Mouse (Mus musculus) heart, postnatal 36 days (tissue): ENCODE measurements around the gene Ykt6. TPM values are rescaled to one million over a fixed set of nuclear protein-coding genes. Genes with fewer than 3 reads are reported as not detected.
"Not testable (repeated sequence)": the region's sequence is repeated elsewhere in the genome, so short reads cannot be mapped to it uniquely, and the experiment has no call there.

ENCODE experiments used
- DNase-seq, 2 experiments: peaks; one replicate each; pipeline ENCODE4 v3.0.0; 2021 to 2022
- intact Hi-C: fragments of 180-260 bp; cut with DNase I; formaldehyde crosslinking; loops from one replicate; pipeline ENCODE4 v1.15.1; 2025
- total RNA-seq, 2 experiments: library from RNA; stranded (reverse); gene quantifications; 2 replicates each; pipeline ENCODE4 v1.2.3; 2021

Ykt6 gene
- 10 to 100 TPM; 60.5 to 66.3 TPM for total RNA-seq

DNA sequence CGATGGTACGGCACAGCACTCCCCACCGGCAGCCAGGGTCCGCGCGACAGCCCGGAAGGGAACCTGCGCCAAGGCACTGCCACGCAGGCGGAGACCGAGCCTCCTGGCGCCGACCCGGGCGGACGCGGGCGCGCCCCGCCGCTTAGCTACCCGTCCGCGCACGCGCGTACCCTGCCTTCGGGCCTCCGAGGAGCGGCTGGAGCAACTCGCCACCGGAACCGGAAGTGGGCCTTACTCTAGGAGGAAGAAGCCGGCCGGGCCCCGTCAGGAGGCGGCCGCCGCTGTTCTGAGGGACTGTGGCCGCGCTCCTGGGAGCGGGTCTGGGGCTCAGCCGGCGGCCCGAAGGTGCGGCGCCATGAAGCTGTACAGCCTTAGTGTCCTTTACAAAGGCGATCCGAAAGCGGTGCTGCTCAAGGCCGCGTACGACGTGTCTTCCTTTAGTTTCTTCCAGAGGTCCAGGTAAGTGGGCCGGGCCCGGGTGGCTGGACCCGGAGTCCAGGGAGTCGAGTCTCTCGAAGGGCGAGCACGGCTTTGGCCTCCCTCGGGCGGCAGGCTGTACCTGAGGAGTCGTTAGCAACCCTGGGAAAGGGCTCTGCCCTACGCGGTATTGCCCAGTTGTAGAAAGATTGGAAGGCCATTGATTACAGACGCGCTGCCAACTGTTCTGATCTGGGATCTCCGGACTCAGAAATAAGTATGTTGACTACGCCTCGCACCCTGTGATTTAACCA is at the start of gene Ykt6:
Gene Ykt6, plus strand, starts transcription at position 148 of the 731 bp plus-strand sequence.
- intact Hi-C loops: no loop called here
- DNase-seq: peak; percentile 96

DNA sequence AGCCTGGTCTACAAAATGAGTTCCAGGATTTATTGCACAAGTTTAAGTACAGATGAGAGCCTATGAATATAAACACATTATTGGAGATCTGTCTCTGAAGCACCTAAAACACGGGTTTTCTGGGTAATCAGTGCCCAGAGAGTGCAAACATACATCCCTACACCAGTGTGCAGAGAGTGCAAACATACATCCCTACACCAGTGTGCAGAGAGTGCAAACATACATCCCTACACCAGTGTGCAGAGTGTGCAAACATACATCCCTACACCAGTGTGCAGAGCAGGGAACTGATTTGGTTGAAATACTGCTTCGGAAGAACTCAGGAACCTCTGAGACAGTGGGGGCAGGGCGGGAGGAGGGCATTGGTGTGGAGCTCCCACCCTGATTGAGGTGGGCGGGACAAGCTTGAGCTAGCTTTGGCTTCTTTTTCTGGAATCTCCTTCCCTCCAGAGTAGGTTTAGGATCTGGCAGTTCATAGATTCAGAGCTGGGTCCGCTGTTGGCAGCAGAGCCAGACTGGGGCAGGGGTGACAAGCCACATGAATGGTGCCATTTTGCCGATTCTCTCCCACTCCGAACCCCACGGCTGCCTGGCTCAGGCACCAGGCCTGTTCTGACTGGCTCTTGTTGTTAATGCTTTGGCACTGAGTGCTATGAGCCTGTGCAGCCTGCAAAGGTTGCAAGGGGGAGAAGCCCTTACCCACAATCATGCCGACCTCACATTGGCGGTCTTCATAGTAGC is 49.5 kb upstream of the Ykt6 start:
- intact Hi-C loops: no loop called here
- DNase-seq: no peak

DNA sequence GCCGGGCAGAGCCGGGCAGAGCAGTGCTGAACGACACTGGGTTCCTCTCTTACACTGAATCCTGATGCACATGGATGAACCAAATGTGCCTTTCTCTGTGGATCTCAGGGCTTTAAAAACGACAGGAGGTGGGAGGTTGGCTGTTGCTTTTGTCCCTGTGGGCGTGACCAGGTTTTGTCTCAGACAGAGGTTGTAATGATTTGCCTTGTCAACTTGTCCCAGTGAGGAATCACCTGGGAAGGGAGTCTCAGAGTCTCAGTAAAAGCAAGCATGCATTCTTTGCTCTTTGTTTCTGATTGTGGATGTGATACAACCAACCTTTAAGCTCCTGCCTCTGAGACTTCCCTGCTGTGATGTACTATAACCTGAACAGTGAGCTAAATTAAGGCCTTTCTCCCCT is 48.4 kb upstream of the Ykt6 start:
- intact Hi-C loops: no loop called here
- no peak for DNase-seq

DNA sequence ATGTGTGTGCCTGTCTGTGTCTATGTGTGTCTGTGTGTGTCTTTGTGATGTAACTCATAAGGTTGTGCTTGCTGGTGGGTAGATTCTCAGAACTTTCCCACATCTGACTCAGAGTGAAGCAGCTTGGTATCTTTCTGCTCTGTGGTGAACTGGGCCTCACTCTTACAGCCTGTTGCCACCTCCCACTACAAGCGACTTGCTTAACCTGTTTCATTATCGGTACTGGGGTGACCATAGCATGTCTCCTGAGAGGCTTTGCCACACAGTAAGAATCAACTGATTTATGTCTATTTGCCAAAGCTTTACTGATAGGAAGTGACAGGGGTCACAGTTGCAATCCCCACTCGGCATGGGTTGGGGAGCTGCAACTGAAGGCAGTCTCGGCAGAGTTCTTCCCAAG is 46.9 kb upstream of the Ykt6 start:
- no peak for DNase-seq
- intact Hi-C loops: no loop called here

DNA sequence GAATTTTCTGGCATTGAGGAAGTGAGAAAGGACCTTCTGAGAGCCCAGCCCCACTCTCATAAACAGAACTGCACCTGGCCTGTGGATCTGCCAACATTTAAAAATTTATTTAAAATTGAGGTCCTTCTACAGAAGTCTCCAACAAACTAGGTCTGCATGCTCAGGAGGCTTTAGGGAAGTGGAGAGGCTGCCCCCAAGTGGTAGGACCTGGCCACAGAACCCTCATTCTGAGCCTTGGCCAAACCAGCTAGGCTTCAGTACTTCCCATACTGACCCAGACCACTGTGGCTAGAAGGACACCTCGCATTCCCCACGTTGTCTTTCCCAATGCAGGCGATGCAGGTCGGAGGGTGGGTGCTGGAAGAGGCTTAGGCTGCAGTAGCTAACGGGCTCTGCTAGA is 42.9 kb upstream of the Ykt6 start:
- intact Hi-C loops: no loop called here
- DNase-seq: peak; percentile 54 to 68

DNA sequence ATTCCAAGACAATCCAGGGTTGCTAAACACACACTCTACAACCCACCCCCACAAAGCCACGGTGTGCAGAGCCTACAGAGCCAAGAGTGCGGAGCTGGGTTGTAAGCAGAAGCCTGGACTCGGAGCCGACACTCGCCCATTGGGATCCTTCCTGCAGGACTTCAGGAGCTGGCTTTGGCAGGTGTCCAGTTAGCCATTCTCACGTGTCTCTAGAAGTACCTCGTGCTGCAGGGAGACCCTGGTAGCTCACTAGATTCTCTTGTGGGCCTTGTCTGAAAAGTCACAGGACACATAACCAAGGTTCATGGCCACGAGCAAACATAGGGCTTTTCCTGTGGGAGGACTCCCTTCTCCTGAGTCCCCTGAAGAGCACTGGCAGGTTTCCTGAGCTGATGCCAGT is 42.2 kb upstream of the Ykt6 start:
- intact Hi-C loops: no loop called here
- no peak for DNase-seq

DNA sequence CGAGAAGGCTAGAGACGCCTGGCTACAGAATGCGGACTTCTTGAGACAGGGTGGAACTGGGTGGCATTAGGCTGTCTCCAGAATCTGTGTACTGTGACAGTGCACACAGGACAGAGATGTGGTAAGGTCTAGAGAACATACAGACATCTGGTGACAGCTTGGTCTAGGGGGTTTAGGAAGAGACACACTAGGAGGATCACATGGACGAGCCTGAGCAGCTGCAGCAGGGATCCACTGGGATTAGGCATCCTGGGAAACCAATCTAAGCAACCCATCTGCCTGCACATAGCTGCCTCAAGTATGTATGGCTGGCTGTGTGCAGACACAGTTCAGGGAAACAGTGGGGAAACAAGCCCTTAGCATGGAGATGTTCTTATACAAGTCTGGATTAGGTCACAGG is 41.6 kb upstream of the Ykt6 start:
- intact Hi-C loops: no loop called here

DNA sequence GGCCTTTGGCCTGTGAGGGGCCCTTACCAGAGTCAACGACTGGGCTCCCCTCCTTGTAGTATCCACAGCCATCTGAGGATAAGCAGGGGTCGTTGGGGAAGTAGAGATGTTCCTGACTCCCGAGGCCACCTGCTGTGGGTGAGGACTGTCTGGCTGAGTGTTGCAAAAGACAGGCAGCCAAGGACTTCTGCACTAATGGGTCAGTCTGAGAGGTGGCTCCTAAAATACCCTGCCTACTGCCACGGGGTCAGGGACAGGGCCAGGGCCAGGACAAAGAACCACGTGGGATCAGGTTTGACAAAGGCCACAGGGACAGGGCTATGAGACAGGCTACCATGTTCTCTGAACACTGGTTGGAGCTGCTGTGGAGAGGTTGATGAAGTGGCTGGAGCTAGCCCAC is 40.6 kb upstream of the Ykt6 start:
- intact Hi-C loops: no loop called here
- DNase-seq: no peak

More for the DNA sequence above, 41.6 kb upstream of the Ykt6 start:
- no peak for DNase-seq

DNA sequence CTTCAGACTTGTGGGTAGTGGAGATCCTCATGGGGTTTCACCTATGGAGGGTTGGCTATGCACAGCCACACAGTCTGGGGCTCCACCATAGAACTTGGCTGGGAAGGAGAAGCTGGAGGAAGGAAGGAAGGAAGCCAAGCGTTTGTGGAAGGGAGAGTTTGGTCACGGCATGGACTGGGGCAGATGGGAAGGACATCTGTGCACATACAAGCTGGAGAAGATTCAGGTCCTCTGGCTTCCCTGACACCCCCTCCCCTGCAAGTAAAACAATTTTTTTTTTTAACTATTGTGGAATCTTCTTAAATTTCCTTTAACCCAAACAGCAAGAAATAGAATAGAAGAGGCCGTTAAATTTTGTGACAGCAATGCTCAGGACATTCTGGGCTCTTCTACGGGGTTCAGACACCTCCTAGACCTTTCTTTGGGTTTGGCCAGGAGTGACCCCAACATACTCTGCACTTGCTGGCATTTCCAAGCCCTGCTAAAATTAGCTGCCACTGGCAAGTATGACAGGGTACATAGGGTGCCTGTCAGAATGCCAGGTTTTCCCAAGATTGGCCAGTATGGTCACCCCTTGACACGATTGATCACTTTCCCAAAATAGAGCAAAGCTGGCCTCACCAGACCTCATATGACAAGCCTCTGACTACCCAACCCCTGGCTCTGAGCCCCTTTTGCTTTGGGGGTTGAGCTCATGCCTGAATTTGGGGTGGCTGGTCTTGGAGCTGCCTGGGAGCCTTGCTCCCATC is 39.9 kb upstream of the Ykt6 start:
- intact Hi-C loops: no loop called here
- DNase-seq: peak; percentile 47 to 54

DNA sequence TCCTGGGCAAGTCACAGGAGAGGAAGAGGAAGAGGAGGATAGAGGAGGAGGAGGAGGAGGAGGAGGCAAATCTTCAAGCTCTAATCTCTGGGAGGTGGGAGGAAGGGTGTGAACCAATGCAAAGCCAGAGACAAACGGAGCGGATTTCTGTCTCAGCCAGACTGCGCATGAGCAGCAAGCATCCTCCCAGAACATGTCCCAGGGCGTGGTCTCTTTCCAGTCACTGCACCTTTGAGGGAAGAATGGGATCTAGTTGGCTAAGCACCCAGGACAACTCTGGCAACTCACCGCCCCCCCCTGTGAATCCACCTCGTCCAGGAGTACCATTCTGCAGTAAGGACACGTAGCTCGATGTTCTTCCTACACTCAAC is 39.3 kb upstream of the Ykt6 start:
- intact Hi-C loops: no loop called here
- DNase-seq: peak in 1 of 2 experiments; percentile 34

DNA sequence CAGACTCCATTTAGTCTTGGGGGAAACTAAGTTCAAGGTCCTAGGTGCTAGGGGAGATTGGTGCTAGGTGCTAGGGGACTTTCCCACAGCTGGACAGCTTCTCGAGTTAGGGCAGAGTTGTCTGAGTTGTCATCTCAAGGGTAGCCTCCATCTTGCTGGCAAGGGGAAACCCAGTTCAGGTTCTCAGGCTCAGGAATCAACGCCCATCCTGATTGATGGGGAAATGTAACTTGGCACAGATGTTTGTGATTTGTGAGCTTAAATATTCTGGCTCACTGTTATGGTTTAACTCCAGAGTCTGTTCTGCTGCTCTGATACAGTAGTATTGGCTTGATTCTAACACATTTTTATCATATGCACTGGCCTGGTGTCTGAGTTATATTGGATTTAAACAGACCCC is 37.4 kb upstream of the Ykt6 start:
- intact Hi-C loops: no loop called here
- no peak for DNase-seq

DNA sequence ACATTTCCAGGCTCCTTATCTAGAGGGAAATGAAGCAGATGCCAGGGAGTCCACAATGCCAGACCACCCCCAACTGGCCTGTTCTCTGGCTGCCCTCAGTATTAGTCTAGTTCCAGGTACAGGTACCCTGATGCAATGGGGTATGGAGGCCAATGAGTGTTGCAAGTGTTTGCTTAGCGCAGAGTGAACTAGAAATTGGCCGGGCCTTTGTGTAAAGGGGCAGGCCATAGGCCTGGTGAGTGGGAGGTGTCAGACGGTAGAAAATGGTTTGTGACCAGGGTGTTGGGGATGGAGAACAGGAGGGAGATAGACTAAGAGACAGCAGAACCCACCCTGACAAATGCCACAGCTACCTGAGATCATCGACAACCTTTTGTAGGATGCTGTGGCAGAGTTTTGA is 35.9 kb upstream of the Ykt6 start:
- intact Hi-C loops: no loop called here
- no peak for DNase-seq

DNA sequence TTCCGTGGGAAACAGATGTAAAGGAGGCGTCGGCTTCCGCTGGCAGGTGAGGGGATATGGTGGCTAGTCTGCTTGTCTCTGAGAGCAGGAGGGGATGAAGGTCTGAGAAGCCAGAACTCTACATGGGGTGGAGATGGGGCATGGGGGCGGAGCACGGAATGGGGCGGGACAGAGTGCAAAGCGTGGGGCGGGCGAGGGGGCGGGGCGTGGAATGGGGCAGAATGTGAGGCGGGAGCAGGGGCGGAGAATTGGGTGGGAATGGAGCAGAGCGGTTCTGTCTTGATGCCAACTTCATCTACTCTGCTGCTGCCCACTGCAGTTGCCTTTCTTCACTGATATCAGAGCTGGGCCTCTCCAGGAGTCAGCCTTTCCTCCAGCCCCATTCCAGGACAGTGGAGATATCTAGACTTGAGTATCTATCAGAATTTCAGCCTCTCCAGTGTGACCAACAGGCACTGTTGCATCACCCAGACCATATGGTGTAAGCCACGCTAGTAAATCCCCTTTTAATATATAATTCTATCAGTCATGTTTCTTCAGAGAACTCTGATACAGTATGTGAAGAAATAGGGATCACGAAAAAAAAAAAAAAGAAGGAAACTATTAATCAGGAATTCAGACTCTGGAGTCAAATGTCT is 35.1 kb upstream of the Ykt6 start:
- no peak for DNase-seq
- intact Hi-C loops: no loop called here

DNA sequence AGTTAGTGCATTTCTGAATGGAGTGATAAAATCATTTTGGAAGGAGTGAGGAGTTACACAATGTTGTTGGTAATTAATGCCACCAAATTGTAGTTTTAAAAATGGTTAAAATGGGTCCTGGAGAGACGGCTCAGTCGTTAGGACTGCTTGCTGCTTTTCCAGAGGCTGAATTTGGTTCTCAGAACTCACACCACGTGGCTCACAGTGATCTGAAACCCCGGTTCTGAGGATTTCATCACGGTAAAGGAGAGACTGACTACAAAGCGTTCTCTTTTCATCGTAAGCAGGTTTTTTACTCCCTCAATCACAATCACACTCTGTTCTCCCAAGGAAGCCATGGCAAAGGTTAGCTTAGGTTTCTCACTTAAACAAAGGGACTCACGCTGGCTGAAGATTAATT is 30.8 kb upstream of the Ykt6 start:
- DNase-seq: no peak

DNA sequence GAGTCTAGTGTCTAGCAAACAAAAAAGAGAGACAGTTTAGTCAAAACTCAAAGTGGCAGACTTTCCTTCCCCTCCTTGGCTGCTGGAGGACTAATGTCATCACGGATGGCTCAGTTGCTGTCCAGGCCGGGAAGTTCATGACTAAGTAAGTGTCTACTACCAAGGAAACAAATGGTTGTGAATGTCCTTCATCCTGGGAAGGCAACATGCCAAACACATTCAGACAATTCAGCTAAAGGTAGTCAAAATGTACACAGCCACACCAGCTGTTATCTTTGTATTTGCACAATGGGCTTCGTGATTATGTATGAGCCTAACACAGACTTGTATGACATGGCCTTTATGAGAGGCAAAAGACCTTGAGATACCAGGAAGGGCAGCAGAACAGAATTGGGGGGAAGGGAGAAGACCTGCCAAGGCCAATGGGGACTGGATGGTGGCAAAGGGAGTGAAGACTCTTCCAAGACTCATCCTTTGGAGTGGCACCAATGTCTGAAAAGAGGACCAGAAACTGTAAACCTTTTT is 28.7 kb upstream of the Ykt6 start:
- DNase-seq: no peak
- intact Hi-C loops: no loop called here

More for the DNA sequence above, 30.8 kb upstream of the Ykt6 start:
- intact Hi-C loops: no loop called here

DNA sequence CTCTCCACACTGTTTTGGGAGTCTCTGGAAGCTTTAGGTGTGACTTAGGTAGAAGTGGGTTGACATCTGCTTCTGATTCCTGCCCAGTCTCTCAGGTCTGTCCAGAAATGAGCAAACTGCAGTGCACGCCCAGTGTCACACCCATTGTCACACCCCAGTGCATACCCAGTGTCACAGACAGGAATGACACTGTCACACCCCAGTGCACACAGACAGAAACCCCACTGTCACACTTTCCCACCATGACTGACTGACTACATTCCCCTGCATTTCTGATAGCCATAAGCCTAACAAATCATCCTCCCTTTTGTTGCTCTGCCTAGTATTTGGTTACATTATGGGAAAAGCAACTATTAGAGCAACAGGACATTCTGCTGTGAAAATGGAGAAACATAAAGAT is 24.9 kb upstream of the Ykt6 start:
- DNase-seq: no peak
- intact Hi-C loops: no loop called here

DNA sequence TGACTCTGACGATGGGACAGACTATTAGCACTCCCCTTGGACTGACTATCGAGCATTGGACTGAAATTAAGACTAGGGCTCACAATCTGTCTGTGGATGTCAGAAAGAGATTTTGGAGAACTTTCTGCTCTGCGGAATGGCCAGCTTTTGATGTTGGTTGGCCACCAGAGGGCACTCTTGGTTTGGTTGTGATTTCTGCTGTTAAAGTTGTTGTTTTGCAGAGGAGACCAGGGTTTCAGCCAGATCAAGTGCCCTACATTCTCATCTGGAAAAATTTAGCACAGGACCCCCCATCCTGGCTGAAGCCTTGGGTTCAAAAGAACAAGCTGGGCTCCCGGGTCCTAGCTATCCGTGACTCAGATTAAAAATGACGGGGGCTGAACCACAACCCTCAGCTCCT is 23.5 kb upstream of the Ykt6 start:
- DNase-seq, intact Hi-C loops: not testable (repeated sequence)

DNA sequence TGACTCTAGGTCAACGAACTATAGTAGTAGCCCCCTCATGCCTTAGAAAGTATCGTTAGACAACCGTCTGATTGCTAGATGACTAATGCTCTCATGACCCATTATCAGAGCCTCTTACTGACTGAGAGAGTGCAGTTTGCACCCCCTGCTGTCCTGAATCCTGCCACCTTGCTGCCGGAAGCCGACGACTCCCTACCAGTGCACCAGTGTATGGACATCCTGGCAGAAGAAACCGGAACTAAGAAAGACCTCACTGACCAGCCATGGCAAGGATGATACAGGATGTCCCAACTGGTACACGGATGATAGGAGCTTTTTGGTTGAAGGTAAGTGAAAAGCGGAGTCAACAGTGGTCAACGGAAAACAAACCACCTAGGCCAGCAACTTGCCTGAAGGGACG is 21.0 kb upstream of the Ykt6 start:
- DNase-seq, intact Hi-C loops: not testable (repeated sequence)

DNA sequence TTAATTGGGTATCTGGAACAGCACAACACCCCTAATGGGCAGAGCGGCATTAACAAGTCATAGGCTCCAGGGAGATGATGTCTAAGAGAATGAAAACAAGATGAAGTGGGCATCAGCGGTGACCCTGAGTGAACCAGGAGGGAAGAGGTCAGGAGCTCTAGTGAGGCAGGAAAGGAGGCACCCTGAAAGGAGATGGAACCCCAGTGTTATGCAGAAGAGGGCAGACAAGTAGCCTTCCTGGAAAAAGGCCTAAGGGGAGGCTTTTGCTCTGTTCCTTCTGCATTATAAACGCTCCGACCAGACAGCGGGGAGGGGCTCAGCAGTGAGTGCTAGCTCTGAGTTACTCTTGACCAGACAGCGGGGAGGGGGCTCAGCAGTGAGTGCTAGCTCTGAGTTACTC is 12.5 kb upstream of the Ykt6 start:
- no peak for DNase-seq

DNA sequence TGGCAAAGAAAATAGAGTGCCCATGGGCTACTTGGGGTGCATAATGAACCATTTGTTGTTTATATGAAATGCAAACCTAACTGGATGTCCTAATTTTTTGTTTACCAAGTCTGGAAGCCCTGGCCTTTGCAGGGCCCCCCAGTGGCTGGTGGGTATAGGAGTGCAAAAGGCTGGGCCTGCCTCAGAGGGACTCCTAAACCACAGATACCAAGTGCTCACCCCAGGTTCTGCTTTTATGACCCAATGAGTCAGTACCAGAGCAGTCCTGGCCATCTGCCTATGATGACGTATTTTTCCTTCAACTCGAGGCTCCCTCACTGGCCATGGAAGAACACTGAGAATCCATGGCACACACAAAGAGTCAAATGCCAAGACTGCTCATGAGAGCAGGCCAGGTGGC is 10.4 kb upstream of the Ykt6 start:
- DNase-seq: no peak
- intact Hi-C loops: no loop called here

More for the DNA sequence above, 12.5 kb upstream of the Ykt6 start:
- intact Hi-C loops: no loop called here

DNA sequence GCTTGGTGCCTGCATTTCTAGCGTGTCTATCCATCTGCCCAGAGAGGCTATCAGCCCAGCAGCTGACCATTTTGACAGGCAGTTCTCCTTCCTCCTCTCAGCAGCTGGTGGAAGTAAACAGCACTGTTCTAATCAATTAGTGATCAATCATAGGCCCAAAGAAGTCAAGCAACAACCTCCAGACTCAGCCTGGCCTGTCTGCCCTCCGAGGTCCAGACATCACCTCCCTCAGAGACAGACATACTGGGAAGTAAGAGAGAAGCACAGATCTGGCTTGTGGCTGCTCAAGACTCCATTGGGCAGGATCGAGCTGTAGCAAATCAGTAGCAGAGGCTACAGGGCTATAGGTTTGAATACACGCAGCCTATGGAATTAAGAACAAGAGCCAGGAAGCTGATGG is 7.7 kb upstream of the Ykt6 start:
- intact Hi-C loops: no loop called here

More for the DNA sequence above, 7.7 kb upstream of the Ykt6 start:
- DNase-seq: no peak
